Mouse (Mus musculus) limb, embryonic 15.5 days (tissue): ENCODE data around the gene Chrnb1. TPM values are rescaled to one million over a fixed set of nuclear protein-coding genes. Genes with fewer than 3 reads are reported as not detected.

Experiments
- ATAC-seq: fragments of 200-750 bp; cut with Nextera tagmentation; 2 replicates; pipeline ENCODE4 v1.8.0; 2017; ENCODE audit warnings: low read depth, moderate TSS enrichment; ENCODE audit not compliant: insufficient number of reproducible peaks, low FRiP score, low TSS enrichment
- H3K27ac ChIP-seq: fragments of 300-500 bp; sonication (generic); 2 replicates; pipeline ENCODE4 v1.5.1; 2015; ENCODE audit warnings: moderate library complexity, mild to moderate bottlenecking, inconsistent platforms
- H3K27me3 ChIP-seq: fragments of 300-500 bp; sonication (generic); 2 replicates; pipeline ENCODE4 v1.6.1; 2015; ENCODE audit warnings: inconsistent platforms
- H3K36me3 ChIP-seq: fragments of 300-500 bp; sonication (generic); 2 replicates; pipeline ENCODE4 v1.6.1; 2015; ENCODE audit warnings: inconsistent platforms
- H3K4me1 ChIP-seq: fragments of 300-500 bp; sonication (generic); 2 replicates; pipeline ENCODE4 v1.6.1; 2015; ENCODE audit warnings: inconsistent platforms
- H3K4me2 ChIP-seq: fragments of 300-500 bp; sonication (generic); 2 replicates; pipeline ENCODE4 v1.6.1; 2015; ENCODE audit warnings: mild to moderate bottlenecking, inconsistent platforms
- H3K4me3 ChIP-seq: fragments of 300-500 bp; sonication (generic); 2 replicates; pipeline ENCODE4 v1.5.1; 2015; ENCODE audit warnings: mild to moderate bottlenecking, inconsistent platforms
- H3K9ac ChIP-seq: fragments of 300-500 bp; sonication (generic); 2 replicates; pipeline ENCODE4 v1.6.1; 2015; ENCODE audit warnings: inconsistent platforms
- H3K9me3 ChIP-seq: fragments of 300-500 bp; sonication (generic); 2 replicates; pipeline ENCODE4 v1.6.1; 2016; ENCODE audit warnings: inconsistent platforms
- WGBS: fragments of 180-500 bp; shearing (Covaris S2); methylation state at CpG from one replicate; pipeline ENCODE4 v1.1.7; 2015; 5-methylcytosine and 5-hydroxymethylcytosine counted together
- polyA plus RNA-seq: library from polyadenylated mRNA; unstranded; fragments of >200 nt; fragmentation: Nextera tagmentation; extraction: Ambion mirVana; gene quantifications from 2 replicates; pipeline ENCODE4 v1.2.1, GENCODE M21; 2015

The Chrnb1 gene
- polyA plus RNA-seq, 1 experiment from 2014 or later = 18.6 TPM

GRCm38 (mm10) chr11:69823456-69823855, 27.7 kb upstream of the Chrnb1 start:
- Histone ChIP-seq H3K27ac (no peak overlapping the region), H3K36me3 (peaks cover 42% of the 10 kb centered on the region), H3K4me1 (no peaks in the 10 kb centered on the region), H3K27me3 (no peaks in the 10 kb centered on the region), H3K4me2 (no peak overlapping the region), H3K9ac (no peak overlapping the region), H3K9me3 (no peaks in the 10 kb centered on the region), H3K4me3 (no peak overlapping the region)
- ATAC-seq = no peak
- WGBS = 66% methylated on average over 2 of the region's 2 CpGs

DNA sequence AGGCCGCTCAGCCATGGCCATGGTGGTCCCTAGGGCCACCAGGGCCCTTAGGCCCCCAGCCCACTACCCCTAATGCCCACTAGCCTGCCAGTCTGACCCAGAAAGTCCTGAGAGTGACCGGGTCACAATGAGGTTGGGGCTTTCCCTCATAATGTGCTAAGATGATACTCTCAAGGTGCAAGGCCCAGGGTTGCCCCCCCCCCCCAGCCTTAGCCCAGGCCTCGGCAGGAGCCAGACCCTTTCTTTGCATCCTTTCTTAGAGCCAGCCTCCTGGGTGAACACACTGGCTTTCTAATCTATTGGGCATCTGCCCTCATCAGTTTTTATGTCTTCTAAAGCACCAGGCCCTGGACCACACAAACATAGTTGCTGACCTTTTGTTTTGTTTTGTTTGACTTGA, 26.3 kb upstream of the Chrnb1 start, which contains the start of gene Spem1:
Spem1 (minus strand) TSS at position 101 of the 400 bp plus-strand sequence.
- WGBS = 81% methylated on average over 3 of the region's 3 CpGs

DNA sequence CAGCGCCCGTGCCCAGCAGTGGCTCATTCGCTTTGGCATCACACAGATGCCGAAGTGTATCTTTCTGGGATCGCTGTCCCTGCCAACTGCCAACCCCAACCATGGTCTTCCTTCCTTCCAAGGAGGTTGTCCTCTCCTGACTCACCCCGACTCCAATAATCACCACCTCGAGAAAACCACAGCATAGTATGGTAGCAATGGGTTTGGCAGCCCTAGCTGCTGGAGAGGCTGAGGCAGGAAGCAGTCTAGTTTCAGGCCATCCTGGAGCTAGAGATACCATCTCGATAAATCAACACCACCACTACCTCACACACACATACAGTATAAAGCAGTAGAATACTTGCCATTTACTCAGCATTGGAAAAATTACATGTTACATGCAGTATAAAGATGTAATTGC, 23.1 kb upstream of the Chrnb1 start:
- 91% methylated on average over 8 of the region's 8 CpGs for WGBS
- Histone ChIP-seq H3K9me3 (no peaks in the 10 kb centered on the region), H3K4me1 (no peaks in the 10 kb centered on the region), H3K4me3 (no peak overlapping the region), H3K27ac (no peak overlapping the region), H3K4me2 (no peak overlapping the region), H3K27me3 (no peaks in the 10 kb centered on the region), H3K9ac (no peak overlapping the region), H3K36me3 (0 out of 2 replicates have a peak, but pooled peaks cover under 1% of the 10 kb centered on the region)
- no peak for ATAC-seq

More for the DNA sequence above, 26.3 kb upstream of the Chrnb1 start, which contains the start of gene Spem1:
- no peak within 1 kb of the TSS for H3K4me3 ChIP-seq
- no peaks in the 10 kb centered on the region for H3K4me1 ChIP-seq
- H3K9me3 ChIP-seq = no peaks in the 10 kb centered on the region
- no peaks in the 10 kb centered on the region for H3K27me3 ChIP-seq
- ATAC-seq = no peak
- H3K36me3 ChIP-seq = peaks cover 28% of the 10 kb centered on the region
- H3K27ac ChIP-seq = no peak within 1 kb of the TSS
- H3K9ac ChIP-seq = no peak within 1 kb of the TSS
- no peak within 1 kb of the TSS for H3K4me2 ChIP-seq

DNA sequence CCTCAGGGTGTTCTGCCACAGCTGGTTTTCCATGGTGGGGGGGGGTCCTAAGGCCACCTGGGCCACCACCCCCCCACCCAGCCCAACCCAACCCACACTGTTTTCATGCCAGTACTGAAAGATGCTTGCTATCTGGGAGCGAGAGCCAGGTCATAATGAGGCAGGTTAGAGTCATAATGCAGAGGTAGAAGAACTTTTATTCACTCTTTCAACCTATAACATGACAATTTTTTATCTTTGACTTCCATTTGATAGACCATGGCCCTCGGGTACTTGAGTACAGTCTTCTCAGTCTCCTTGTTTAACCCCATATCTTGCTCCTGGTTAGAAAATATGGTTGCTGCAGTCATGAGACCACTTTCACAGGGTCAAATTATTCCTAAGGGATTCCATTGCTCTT, 22.6 kb upstream of the Chrnb1 start, which contains the start of gene Spem2:
Spem2 (minus strand) TSS at position 101 of the 400 bp plus-strand sequence.
- Histone ChIP-seq H3K9ac (no peak within 1 kb of the TSS), H3K27me3 (no peaks in the 10 kb centered on the region), H3K4me1 (no peaks in the 10 kb centered on the region), H3K27ac (no peak within 1 kb of the TSS), H3K4me3 (no peak within 1 kb of the TSS), H3K4me2 (no peak within 1 kb of the TSS), H3K9me3 (no peaks in the 10 kb centered on the region), H3K36me3 (no peaks in the 10 kb centered on the region)
- 68% methylated on average over 2 of the region's 2 CpGs for WGBS
- ATAC-seq = no peak

DNA sequence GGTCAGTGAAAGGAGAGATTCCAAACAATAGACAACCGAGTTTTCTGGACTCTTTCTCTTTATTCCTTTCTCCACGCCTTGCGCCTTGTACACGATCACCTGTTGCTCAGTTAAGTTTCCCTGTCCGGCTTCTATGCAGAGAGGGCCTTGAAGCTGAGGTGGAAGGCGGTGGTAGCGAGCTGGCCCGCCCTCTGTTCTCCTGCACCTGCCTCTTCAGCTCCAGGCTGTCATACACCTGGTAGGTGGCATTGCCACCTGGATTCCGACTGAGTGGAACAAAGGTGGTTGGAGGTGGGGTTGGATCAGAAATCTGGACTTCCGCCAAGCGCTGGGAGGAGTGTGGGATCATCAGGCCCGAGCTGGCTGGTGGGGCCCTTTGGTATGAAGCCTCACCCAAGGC, 20.8 kb upstream of the Chrnb1 start:
- H3K4me2 ChIP-seq = no peak overlapping the region
- no peaks in the 10 kb centered on the region for H3K9me3 ChIP-seq
- H3K4me1 ChIP-seq = no peaks in the 10 kb centered on the region
- H3K4me3 ChIP-seq = no peak overlapping the region
- no peak for ATAC-seq
- 89% methylated on average over 12 of the region's 12 CpGs for WGBS
- H3K36me3 ChIP-seq = no peaks in the 10 kb centered on the region
- H3K27ac ChIP-seq = no peak overlapping the region
- no peak overlapping the region for H3K9ac ChIP-seq
- no peaks in the 10 kb centered on the region for H3K27me3 ChIP-seq

- Histone ChIP-seq H3K27ac (no peak within 1 kb of the TSS), H3K9me3 (no peaks in the 10 kb centered on the region), H3K4me1 (no peaks in the 10 kb centered on the region), H3K27me3 (no peaks in the 10 kb centered on the region), H3K9ac (no peak within 1 kb of the TSS), H3K36me3 (no peaks in the 10 kb centered on the region), H3K4me3 (no peak within 1 kb of the TSS), H3K4me2 (no peak within 1 kb of the TSS)
- WGBS = 62% methylated on average over 10 of the region's 10 CpGs
- no peak for ATAC-seq
These were observed 19.4 kb upstream of the Chrnb1 start, which contains the start of gene Gm39566 for GRCm38 (mm10) chr11:69815155-69815554. Gene Gm39566, minus strand, starts transcription at chr11:69815298.

GRCm38 (mm10) chr11:69810280-69810679, 14.5 kb upstream of the Chrnb1 start:
- no peaks in the 10 kb centered on the region for H3K36me3 ChIP-seq
- no peak for ATAC-seq
- no peak overlapping the region for H3K4me2 ChIP-seq
- no peaks in the 10 kb centered on the region for H3K9me3 ChIP-seq
- H3K27ac ChIP-seq = no peak overlapping the region
- H3K9ac ChIP-seq = no peak overlapping the region
- no peaks in the 10 kb centered on the region; the same call in 1 of the 2 replicates for H3K4me1 ChIP-seq
- no peak overlapping the region for H3K4me3 ChIP-seq
- peaks cover 17% of the 10 kb centered on the region for H3K27me3 ChIP-seq

DNA sequence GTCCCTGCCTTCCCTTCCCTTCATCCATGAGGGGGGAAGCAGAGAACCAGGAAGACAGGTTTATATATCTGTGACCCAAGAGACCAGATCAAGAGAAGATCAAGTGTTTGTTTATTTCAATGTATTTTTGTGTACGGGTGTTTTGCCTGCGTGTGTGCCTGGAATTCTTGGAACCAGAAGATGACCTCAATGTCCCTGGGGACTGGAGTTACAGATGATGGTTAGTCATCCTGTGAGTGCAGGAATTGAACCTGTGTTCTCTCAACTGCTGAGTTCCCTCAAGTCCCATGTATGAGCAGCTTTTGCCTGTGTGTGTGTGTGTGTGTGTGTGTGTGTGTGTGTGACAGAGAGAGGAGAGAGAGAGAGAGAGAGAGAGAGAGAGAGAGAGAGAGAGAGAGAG, 11.9 kb upstream of the Chrnb1 start:
- peaks cover 25% of the 10 kb centered on the region for H3K4me1 ChIP-seq
- H3K9me3 ChIP-seq = no peaks in the 10 kb centered on the region
- peaks cover 36% of the 10 kb centered on the region for H3K27me3 ChIP-seq
- no peak for ATAC-seq
- WGBS = 81% methylated on average over 2 of the region's 2 CpGs
- H3K36me3 ChIP-seq = no peaks in the 10 kb centered on the region
- H3K9ac ChIP-seq = no peak overlapping the region
- H3K27ac ChIP-seq = no peak overlapping the region
- no peak overlapping the region for H3K4me3 ChIP-seq
- no peak overlapping the region for H3K4me2 ChIP-seq

DNA sequence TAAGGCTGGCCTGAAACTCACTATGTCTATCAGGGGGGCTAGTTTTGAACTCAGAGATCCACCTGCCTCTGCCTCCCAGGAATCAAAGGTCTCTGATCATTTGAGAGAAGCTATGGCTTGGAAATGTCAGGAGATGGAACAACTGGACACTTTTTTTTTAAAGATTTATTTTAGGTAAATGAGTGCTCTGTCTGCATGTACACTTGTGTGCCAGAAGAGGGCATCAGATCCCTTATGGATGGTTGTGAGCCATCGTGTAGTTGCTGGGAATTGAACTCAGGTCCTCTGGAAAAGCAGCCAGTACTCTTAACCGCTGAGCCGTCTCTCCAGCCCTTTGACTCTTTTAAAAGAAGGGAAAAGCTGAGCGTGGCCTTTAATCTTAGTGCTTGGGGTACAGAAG, 10.6 kb upstream of the Chrnb1 start:
- Histone ChIP-seq H3K36me3 (no peaks in the 10 kb centered on the region), H3K9me3 (no peaks in the 10 kb centered on the region), H3K9ac (no peak overlapping the region), H3K4me3 (no peak overlapping the region), H3K4me2 (no peak overlapping the region), H3K4me1 (peaks cover 38% of the 10 kb centered on the region), H3K27ac (no peak overlapping the region), H3K27me3 (peaks cover 45% of the 10 kb centered on the region)
- ATAC-seq = no peak
- 83% methylated on average over 4 of the region's 4 CpGs for WGBS

DNA sequence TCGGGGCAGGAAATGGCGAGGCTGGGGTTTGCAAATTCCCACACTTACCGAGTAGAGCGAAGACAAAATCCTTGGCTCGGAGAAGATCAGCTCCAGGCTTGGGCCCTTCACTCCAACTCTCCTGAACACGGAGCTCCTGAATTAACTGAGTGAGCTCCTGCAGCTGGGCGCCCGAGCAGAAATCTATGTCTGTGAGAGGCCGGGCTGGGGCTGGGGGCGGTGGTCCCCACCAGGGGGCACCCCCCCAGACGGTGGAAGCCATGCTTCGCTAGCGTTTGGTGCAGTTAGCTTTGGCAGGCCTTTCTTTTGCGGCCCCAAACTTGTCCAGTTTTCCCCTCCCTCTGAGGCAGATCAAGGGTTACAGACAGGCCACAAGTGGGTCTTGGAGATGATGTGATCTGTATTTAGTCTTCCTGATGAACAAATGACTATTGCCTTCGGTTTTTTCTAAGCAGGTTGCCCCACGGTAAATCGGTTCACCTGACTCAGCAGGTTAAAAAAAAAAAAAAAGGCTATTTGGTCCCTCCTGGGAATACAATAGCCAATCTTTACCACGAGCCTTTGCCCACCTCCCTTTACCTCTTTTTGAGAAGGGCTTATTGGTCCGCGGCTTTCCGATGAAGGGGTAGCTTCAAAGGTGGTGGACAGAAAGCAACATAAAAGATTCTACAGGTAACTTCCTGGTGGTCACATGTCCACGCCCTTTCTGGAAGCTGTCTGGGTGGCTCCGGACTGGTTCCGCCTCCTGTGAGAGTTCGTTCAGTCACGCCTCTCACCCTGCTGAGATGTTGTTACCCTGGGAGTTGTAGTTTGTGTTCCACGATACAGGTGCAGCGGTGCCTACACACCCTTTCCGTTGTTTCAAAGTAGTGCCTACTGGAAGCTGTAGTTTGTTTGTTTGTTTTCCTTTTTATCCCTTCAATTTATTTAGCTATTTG, 9.5 kb upstream of the Chrnb1 start, which contains the start of gene Tmem102:
Tmem102 (minus strand) TSS at position 653 of the 938 bp plus-strand sequence.
- 12% methylated on average over 29 of the region's 29 CpGs for WGBS
- H3K4me1 ChIP-seq = peaks cover 49% of the 10 kb centered on the region
- no peak within 1 kb of the TSS for H3K27ac ChIP-seq
- no peaks in the 10 kb centered on the region for H3K36me3 ChIP-seq
- peak within 1 kb of the TSS; percentile 60 for H3K4me3 ChIP-seq
- H3K27me3 ChIP-seq = peaks cover 54% of the 10 kb centered on the region
- peak within 1 kb of the TSS; percentile 97 for H3K4me2 ChIP-seq
- no peak for ATAC-seq
- no peak within 1 kb of the TSS for H3K9ac ChIP-seq
- H3K9me3 ChIP-seq = no peaks in the 10 kb centered on the region

- no peak overlapping the region for H3K9ac ChIP-seq
- WGBS = 7% methylated on average over 12 of the region's 12 CpGs
These were observed 8.9 kb upstream of the Chrnb1 start for GRCm38 (mm10) chr11:69804652-69804940.

More at GRCm38 (mm10) chr11:69804652-69804940, 8.9 kb upstream of the Chrnb1 start:
- Histone ChIP-seq H3K4me2 (peak overlapping the region; percentile 97), H3K27me3 (peaks cover 56% of the 10 kb centered on the region), H3K27ac (no peak overlapping the region), H3K4me1 (peaks cover 56% of the 10 kb centered on the region), H3K4me3 (peak overlapping the region; percentile 60), H3K36me3 (no peaks in the 10 kb centered on the region), H3K9me3 (no peaks in the 10 kb centered on the region)
- no peak for ATAC-seq
